Mouse (Mus musculus) stomach, postnatal 0 days (tissue): Measurements from ENCODE around the gene Man2b1. TPM values are rescaled to one million over a fixed set of nuclear protein-coding genes. Genes with fewer than 3 reads are reported as not detected.
A peak's percentile ranks its signal among the peaks of the same experiment; 100 is the strongest.
"Not testable (repeated sequence)": the region's sequence is repeated elsewhere in the genome, so short reads cannot be mapped to it uniquely, and the experiment has no call there.

Experiments used
- ATAC-seq: fragments of 200-750 bp; cut with Nextera tagmentation; 2 replicates; pipeline ENCODE4 v1.8.0; 2017; ENCODE audit not compliant: low FRiP score, low TSS enrichment
- DNase-seq: peaks from one replicate; pipeline ENCODE4 v3.0.0-alpha.2; 2016; ENCODE audit warnings: low spot score
- H3K27ac ChIP-seq: fragments of 300-500 bp; sonication (generic); replicated peaks from 2 replicates; pipeline ENCODE4 v1.5.1; 2014; ENCODE audit warnings: mild to moderate bottlenecking, control low read depth
- H3K27me3 ChIP-seq: fragments of 300-500 bp; sonication (generic); 2 replicates; pipeline ENCODE4 v1.6.1; 2014; ENCODE audit warnings: low read length; ENCODE audit not compliant: control insufficient read depth, insufficient read depth
- H3K36me3 ChIP-seq: fragments of 300-500 bp; sonication (generic); 2 replicates; pipeline ENCODE4 v1.6.1; 2014; ENCODE audit warnings: low read length, mixed read lengths; ENCODE audit not compliant: control insufficient read depth, insufficient read depth
- H3K4me1 ChIP-seq: fragments of 300-500 bp; sonication (generic); replicated peaks from 2 replicates; pipeline ENCODE4 v1.6.1; 2014; ENCODE audit warnings: antibody characterized with exemption; ENCODE audit not compliant: control insufficient read depth, insufficient read depth
- H3K4me2 ChIP-seq: fragments of 300-500 bp; sonication (generic); replicated peaks from 2 replicates; pipeline ENCODE4 v1.6.1; 2014; ENCODE audit warnings: low read depth, mild to moderate bottlenecking, control low read depth, moderate library complexity
- H3K4me3 ChIP-seq: fragments of 300-500 bp; sonication (generic); 2 replicates; pipeline ENCODE4 v1.5.1; 2014; ENCODE audit warnings: low read depth, low read length, control low read depth
- H3K9ac ChIP-seq: fragments of 300-500 bp; sonication (generic); 2 replicates; pipeline ENCODE4 v1.6.1; 2014; ENCODE audit warnings: mild to moderate bottlenecking, low read length, control low read depth, mixed read lengths
- H3K9me3 ChIP-seq: fragments of 300-500 bp; sonication (generic); 2 replicates; pipeline ENCODE4 v1.6.1; 2016; ENCODE audit warnings: low read length; ENCODE audit not compliant: control insufficient read depth
- CTCF ChIP-seq: IDR thresholded peaks from 2 replicates; pipeline ENCODE4 v1.5.1; 2016; ENCODE audit warnings: antibody characterized with exemption, low read depth, mild to moderate bottlenecking, moderate library complexity
- EP300 ChIP-seq: optimal IDR thresholded peaks from 2 replicates; pipeline ENCODE3; 2016; ENCODE audit warnings: antibody characterized with exemption
- WGBS: fragments of 180-500 bp; shearing (Covaris S2); extraction: QIAGEN DNeasy Blood & Tissue Kit; methylation state at CpG from one replicate; pipeline ENCODE4 v1.1.7; 2014; 5-methylcytosine and 5-hydroxymethylcytosine counted together
- polyA plus RNA-seq: library from polyadenylated mRNA; unstranded; fragments of >200 nt; fragmentation: Nextera tagmentation; extraction: Ambion mirVana; gene quantifications from 2 replicates; pipeline ENCODE4 v1.2.1, GENCODE M21; 2015

Gene Man2b1
- polyA plus RNA-seq, 1 experiment from 2014 or later, result 29.1 TPM

DNA sequence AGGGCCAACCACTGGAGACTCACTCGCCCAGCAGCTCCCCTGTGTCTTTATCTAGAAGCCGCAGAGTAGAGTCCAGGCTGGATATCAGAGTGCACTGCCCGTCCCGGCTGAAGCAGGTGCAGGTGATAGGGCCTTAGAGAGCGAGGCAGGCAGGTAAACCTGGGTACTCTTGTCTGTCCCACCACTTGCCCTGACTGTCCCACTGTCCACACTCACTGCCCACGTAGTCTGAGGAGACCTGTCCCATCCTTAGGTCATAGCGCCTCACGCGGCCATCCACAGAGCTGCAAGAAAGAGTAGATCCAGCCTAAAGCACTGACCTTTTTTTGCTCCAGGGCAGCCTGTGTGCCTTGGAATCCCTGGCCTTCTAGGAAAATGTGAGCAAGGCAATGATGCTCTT is 7.1 kb upstream of the Man2b1 start:
- peaks cover 11% of the 10 kb centered on the region; the same call in 1 of the 2 replicates for H3K36me3 ChIP-seq
- peak; percentile 55 for DNase-seq
- no peak overlapping the region for H3K4me2 ChIP-seq
- ATAC-seq, result no peak
- H3K27me3 ChIP-seq, result no peaks in the 10 kb centered on the region
- H3K4me3 ChIP-seq, result no peak overlapping the region
- WGBS, result 75% methylated on average over 9 of the region's 9 CpGs
- TF ChIP-seq EP300 (no peak), CTCF (peak; percentile 68)
- no peaks in the 10 kb centered on the region for H3K9me3 ChIP-seq
- no peak overlapping the region for H3K27ac ChIP-seq
- H3K4me1 ChIP-seq, result peaks cover 4% of the 10 kb centered on the region; the same call in 1 of the 2 replicates
- no peak overlapping the region for H3K9ac ChIP-seq

DNA sequence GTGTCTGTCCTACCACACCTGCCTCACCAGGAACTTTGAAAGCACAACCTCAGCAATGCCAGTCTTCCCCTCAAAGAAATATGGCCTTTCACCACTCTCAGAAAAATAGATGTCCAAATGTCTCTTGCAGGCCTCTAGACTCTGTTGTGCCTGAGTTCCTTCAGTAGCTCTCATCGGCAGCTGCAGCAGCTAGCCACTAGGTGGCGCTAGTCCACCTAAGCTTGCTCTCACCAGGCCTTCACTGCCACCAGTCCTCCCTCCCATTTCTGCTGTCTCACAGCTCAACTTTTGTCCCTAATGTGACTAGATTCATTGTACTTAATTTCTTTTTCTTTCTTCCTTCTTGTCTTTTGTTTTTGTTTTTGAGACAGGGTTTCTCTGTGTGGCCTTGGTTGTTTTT is 6.1 kb upstream of the Man2b1 start:
- H3K9ac ChIP-seq, result no peak overlapping the region
- H3K4me1 ChIP-seq, result peaks cover 2% of the 10 kb centered on the region; the same call in 1 of the 2 replicates
- no peak overlapping the region for H3K4me3 ChIP-seq
- 0% methylated on average over 2 of the region's 2 CpGs for WGBS
- DNase-seq (peak; percentile 83), ATAC-seq (peak; percentile 45; the same call in 1 of the 2 replicates)
- H3K4me2 ChIP-seq, result no peak overlapping the region
- peak; percentile 97 for TF ChIP-seq CTCF
- no peak for TF ChIP-seq EP300
- no peak overlapping the region for H3K27ac ChIP-seq
- no peaks in the 10 kb centered on the region for H3K9me3 ChIP-seq
- H3K36me3 ChIP-seq, result peaks cover 11% of the 10 kb centered on the region; the same call in 1 of the 2 replicates
- no peaks in the 10 kb centered on the region for H3K27me3 ChIP-seq

DNA sequence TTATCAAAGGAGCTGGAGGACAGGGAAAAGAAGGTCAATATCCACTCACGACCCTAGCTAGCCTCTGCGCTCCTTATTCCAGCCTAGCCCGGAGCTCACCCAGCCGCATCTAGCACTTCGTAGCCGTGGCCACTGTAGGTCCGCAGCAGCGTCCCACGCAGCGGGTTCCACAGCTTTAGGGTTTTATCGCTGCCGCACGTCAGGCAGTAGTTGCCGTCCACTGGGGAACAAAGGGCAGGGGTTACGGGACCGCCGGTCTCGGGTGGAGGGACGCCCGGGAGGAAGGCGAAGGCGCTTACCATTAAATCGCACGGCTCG is 2.9 kb upstream of the Man2b1 start:
- TF ChIP-seq EP300 (no peak), CTCF (no peak)
- H3K4me1 ChIP-seq, result peaks cover 5% of the 10 kb centered on the region; the same call in 1 of the 2 replicates
- H3K36me3 ChIP-seq, result peaks cover 7% of the 10 kb centered on the region; the same call in 1 of the 2 replicates
- peak overlapping the region; percentile 85 for H3K4me3 ChIP-seq
- no peaks in the 10 kb centered on the region for H3K27me3 ChIP-seq
- under 1% methylated on average over 25 of the region's 25 CpGs for WGBS
- no peak for ATAC-seq
- H3K9me3 ChIP-seq, result no peaks in the 10 kb centered on the region
- H3K9ac ChIP-seq, result peak overlapping the region; percentile 76
- no peak for DNase-seq
- H3K4me2 ChIP-seq, result peak overlapping the region; percentile 86
- H3K27ac ChIP-seq, result peak overlapping the region; percentile 78

DNA sequence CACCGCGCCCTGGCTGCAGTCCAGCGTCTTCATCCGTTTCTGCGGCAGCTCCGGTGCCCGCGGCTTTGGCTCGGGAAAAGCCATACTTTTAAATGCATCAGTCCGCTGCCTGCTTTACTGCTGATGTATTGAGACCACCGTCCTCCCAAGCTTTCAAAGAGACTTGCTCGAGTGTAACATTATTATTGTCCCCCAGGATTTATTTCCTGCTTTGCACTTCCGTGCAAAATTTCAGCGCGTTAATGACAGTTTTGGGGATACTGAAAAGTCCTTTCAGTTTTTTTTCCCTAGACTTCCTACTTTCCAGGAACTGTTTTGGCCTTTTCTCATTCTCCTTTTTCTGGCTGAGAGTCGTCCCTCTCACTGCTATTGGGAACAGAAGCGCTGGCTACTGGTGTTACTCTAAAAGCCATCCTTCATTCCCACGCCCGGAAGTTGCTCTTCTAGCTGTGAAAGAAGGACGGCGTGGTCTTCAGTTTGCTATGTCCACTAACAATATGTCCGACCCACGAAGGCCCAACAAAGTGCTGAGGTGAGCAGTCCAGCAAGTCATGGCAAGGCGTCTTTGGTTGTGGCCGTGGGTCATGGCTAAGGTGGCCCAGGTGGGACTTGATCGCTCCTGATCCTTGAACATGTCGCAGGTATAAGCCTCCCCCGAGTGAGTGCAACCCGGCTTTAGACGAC is 2.4 kb upstream of the Man2b1 start, which contains the start of gene Wdr83os:
Wdr83os (plus strand) TSS at position 209 of the 684 bp plus-strand sequence.
- peaks cover 4% of the 10 kb centered on the region; the same call in 1 of the 2 replicates for H3K36me3 ChIP-seq
- H3K4me2 ChIP-seq, result peak within 1 kb of the TSS; percentile 86
- TF ChIP-seq CTCF (no peak), EP300 (no peak)
- H3K9ac ChIP-seq, result peak within 1 kb of the TSS; percentile 76
- H3K4me3 ChIP-seq, result peak within 1 kb of the TSS; percentile 85
- peaks cover 5% of the 10 kb centered on the region; the same call in 1 of the 2 replicates for H3K4me1 ChIP-seq
- H3K27me3 ChIP-seq, result no peaks in the 10 kb centered on the region
- WGBS, result under 1% methylated on average over 30 of the region's 30 CpGs
- peak within 1 kb of the TSS; percentile 78 for H3K27ac ChIP-seq
- no peaks in the 10 kb centered on the region for H3K9me3 ChIP-seq
- peak; percentile 60 for DNase-seq
- ATAC-seq, result peak; percentile 11

DNA sequence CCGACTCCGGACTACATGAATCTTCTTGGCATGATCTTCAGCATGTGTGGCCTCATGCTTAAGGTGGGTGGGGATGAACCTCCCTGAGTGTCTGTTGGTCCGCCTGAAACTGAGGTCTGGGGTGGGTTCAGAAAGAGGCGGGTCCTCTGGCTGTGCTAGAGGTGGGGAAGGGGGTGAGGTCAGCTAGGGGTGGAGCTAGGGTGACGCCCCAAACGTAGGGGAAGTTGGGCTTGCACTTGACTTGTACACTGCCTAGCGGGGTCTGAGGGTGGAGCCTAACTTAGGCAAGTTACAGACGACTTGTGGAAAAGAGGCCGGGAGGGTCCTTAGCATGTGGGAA is 1.9 kb upstream of the Man2b1 start, which contains the start of gene Wdr83:
Wdr83 (minus strand) TSS at position 91 of the 340 bp plus-strand sequence.
- no peak for TF ChIP-seq EP300
- no peak for TF ChIP-seq CTCF
- DNase-seq, result peak; percentile 61
- H3K36me3 ChIP-seq, result peaks cover 2% of the 10 kb centered on the region; the same call in 1 of the 2 replicates

DNA sequence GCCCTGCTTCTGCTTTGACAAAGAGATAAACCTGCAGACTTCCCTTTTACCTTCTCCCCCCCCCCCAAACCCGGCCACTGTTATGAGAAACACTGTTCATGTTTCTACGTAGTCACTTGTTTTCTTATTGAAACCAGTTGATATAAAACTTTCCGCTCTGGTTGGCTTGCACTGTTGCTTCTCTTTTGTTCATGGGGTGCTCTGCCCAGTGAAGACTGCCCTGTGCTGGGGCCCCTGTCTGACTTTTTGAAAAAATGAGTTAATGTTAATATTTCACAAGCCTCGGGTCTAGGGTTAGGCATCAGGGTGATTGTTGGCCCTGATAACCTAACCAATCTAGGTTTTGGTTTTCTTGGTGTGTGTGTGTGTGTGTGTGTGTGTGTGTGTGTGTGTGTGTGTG is 901 bp upstream of the Man2b1 start:
- H3K9me3 ChIP-seq, DNase-seq, H3K4me2 ChIP-seq, H3K27ac ChIP-seq, H3K4me3 ChIP-seq, H3K4me1 ChIP-seq, ATAC-seq, H3K9ac ChIP-seq, H3K36me3 ChIP-seq, H3K27me3 ChIP-seq: not testable (repeated sequence)
- WGBS, result 82% methylated on average over 4 of the region's 4 CpGs

More for the DNA sequence above, 1.9 kb upstream of the Man2b1 start, which contains the start of gene Wdr83:
- Histone ChIP-seq H3K27me3 (no peaks in the 10 kb centered on the region), H3K9ac (peak within 1 kb of the TSS; percentile 76), H3K4me2 (peak within 1 kb of the TSS; percentile 86), H3K9me3 (no peaks in the 10 kb centered on the region), H3K4me1 (peaks cover 5% of the 10 kb centered on the region; the same call in 1 of the 2 replicates), H3K4me3 (peak within 1 kb of the TSS; percentile 85), H3K27ac (peak within 1 kb of the TSS; percentile 78)
- WGBS, result 0% methylated on average over 9 of the region's 9 CpGs
- ATAC-seq, result peak; percentile 34
